Mouse (Mus musculus) limb, embryonic 14.5 days (tissue): ENCODE measurements around the gene Atp5g1. TPM values are rescaled to one million over a fixed set of nuclear protein-coding genes. Genes with fewer than 3 reads are reported as not detected.
"Not testable (repeated sequence)": the region's sequence is repeated elsewhere in the genome, so short reads cannot be mapped to it uniquely, and the experiment has no call there.

Experiments
- ATAC-seq: fragments of 200-750 bp; cut with Nextera tagmentation; 2 replicates; pipeline ENCODE4 v1.8.0; 2017; ENCODE audit warnings: low read depth, moderate number of reproducible peaks, moderate TSS enrichment; ENCODE audit not compliant: low FRiP score
- DNase-seq: peaks from one replicate; pipeline ENCODE4 v3.0.0-alpha.2; 2015; ENCODE audit warnings: low spot score
- H3K27ac ChIP-seq: fragments of 300-500 bp; sonication (generic); replicated peaks from 2 replicates; pipeline ENCODE4 v1.5.1; 2014; ENCODE audit warnings: low read depth, mild to moderate bottlenecking, low read length, moderate library complexity, mixed read lengths
- H3K27me3 ChIP-seq: fragments of 300-500 bp; sonication (generic); 2 replicates; pipeline ENCODE4 v1.6.1; 2014; ENCODE audit warnings: low read length, mixed read lengths; ENCODE audit not compliant: control insufficient read depth, insufficient read depth
- H3K36me3 ChIP-seq: fragments of 300-500 bp; sonication (generic); 2 replicates; pipeline ENCODE4 v1.6.1; 2014; ENCODE audit warnings: mild to moderate bottlenecking, low read length, moderate library complexity, mixed read lengths; ENCODE audit not compliant: control insufficient read depth, insufficient read depth
- H3K4me1 ChIP-seq: fragments of 300-500 bp; sonication (generic); 2 replicates; pipeline ENCODE4 v1.6.1; 2014; ENCODE audit warnings: antibody characterized with exemption, low read length, mixed read lengths; ENCODE audit not compliant: control insufficient read depth, insufficient read depth
- H3K4me2 ChIP-seq: fragments of 300-500 bp; sonication (generic); replicated peaks from 2 replicates; pipeline ENCODE4 v1.6.1; 2014; ENCODE audit warnings: low read depth, mild to moderate bottlenecking, low read length, moderate library complexity; ENCODE audit not compliant: severe bottlenecking
- H3K4me3 ChIP-seq: fragments of 300-500 bp; sonication (generic); replicated peaks from 2 replicates; pipeline ENCODE4 v1.5.1; 2014; ENCODE audit warnings: low read length
- H3K9ac ChIP-seq: fragments of 300-500 bp; sonication (generic); 2 replicates; pipeline ENCODE4 v1.6.1; 2014; ENCODE audit warnings: mild to moderate bottlenecking, low read depth, low read length, moderate library complexity; ENCODE audit not compliant: severe bottlenecking
- H3K9me3 ChIP-seq: fragments of 300-500 bp; sonication (generic); 2 replicates; pipeline ENCODE4 v1.6.1; 2016; ENCODE audit warnings: low read length; ENCODE audit not compliant: control insufficient read depth
- POLR2A ChIP-seq: fragments of 200-500 bp; IDR thresholded peaks from 2 replicates; pipeline ENCODE4 v1.8.0; 2012; ENCODE audit warnings: inconsistent platforms, mild to moderate bottlenecking, moderate library complexity, borderline replicate concordance; ENCODE audit not compliant: insufficient read depth, insufficient read length; ENCODE audit errors: extremely low read depth
- WGBS: fragments of 180-500 bp; shearing (Covaris S2); extraction: QIAGEN DNeasy Blood & Tissue Kit; methylation state at CpG from one replicate; pipeline ENCODE4 v1.1.7; 2014; 5-methylcytosine and 5-hydroxymethylcytosine counted together
- polyA plus RNA-seq, 2 experiments: library from polyadenylated mRNA; depleted of rRNA in 1 of 2; stranded (reverse) in 1 of 2; unstranded in 1 of 2; fragments of >200 nt; fragmentation: Nextera tagmentation in 1 of 2; extraction: Ambion mirVana in 1 of 2; gene quantifications; 2 replicates each; pipeline versions ENCODE4 v1.2.1 to v1.2.3; 2012 to 2014

The Atp5g1 gene
- 265 and 369 TPM in 2 replicates for polyA plus RNA-seq (2012; rRNA removed)
- polyA plus RNA-seq (2014; fragmentation: Nextera tagmentation; extraction: Ambion mirVana), result 678 and 741 TPM in 2 replicates

GRCm38 (mm10) chr11:96075509-96076220, at the start of gene Atp5g1:
TSS of gene Atp5g1 (minus strand) at chr11:96075670.
- Histone ChIP-seq H3K9me3 (no peaks in the 10 kb centered on the region), H3K4me1 (peaks cover 10% of the 10 kb centered on the region; the same call in 1 of the 2 replicates), H3K9ac (peak within 1 kb of the TSS; percentile 65), H3K4me2 (peak within 1 kb of the TSS; percentile 70), H3K36me3 (peaks cover 21% of the 10 kb centered on the region), H3K27me3 (no peaks in the 10 kb centered on the region), H3K4me3 (peak within 1 kb of the TSS; percentile 65), H3K27ac (peak within 1 kb of the TSS; percentile 65)
- 0 out of 2 replicates have a peak, but pooled peaks have one; percentile 74 for TF ChIP-seq POLR2A
- DNase-seq (peak; percentile 100), ATAC-seq (peak; percentile 98)
- WGBS, result under 1% methylated on average over 37 of the region's 37 CpGs

GRCm38 (mm10) chr11:96124052-96124914, 48.8 kb upstream of the Atp5g1 start:
- Histone ChIP-seq H3K27ac (no peak overlapping the region), H3K4me1 (no peaks in the 10 kb centered on the region), H3K36me3 (no peaks in the 10 kb centered on the region), H3K27me3 (peaks cover 37% of the 10 kb centered on the region), H3K9ac (no peak overlapping the region), H3K4me2 (peak overlapping the region; percentile 61), H3K4me3 (peak overlapping the region; percentile 36), H3K9me3 (no peaks in the 10 kb centered on the region)
- 1% methylated on average over 44 of the region's 45 CpGs for WGBS
- ATAC-seq (no peak; the same call in 1 of the 2 replicates), DNase-seq (no peak)
- TF ChIP-seq POLR2A, result no peak

- DNase-seq, H3K4me1 ChIP-seq, H3K4me3 ChIP-seq, H3K9ac ChIP-seq, H3K9me3 ChIP-seq, ATAC-seq, H3K27ac ChIP-seq, H3K36me3 ChIP-seq, H3K4me2 ChIP-seq: not testable (repeated sequence)
- peaks cover 37% of the 10 kb centered on the region for H3K27me3 ChIP-seq
- 84% methylated on average over 3 of the region's 4 CpGs for WGBS
These were observed 47.3 kb upstream of the Atp5g1 start for GRCm38 (mm10) chr11:96122806-96123205.

DNA sequence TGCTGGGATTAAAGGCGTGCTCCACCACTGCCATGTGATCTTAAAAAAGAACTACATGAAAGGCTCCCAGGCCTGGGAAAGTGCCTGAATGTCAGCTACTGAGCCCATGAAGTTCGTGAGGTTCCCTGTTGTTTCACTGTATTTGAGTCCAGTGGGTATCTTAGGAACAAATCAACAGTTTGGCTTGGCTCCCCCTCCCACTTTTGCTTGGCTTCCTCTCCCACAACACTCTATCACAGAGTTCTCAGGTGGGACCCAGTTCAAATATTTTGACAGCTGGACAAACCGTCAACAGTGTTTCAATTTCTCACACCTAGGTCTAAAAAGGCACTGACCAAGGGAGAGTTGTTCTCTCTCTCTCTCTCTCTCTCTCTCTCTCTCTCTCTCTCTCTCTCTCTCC, 43.9 kb upstream of the Atp5g1 start:
- H3K36me3 ChIP-seq, result no peaks in the 10 kb centered on the region
- no peak overlapping the region for H3K27ac ChIP-seq
- no peak overlapping the region for H3K9ac ChIP-seq
- no peak overlapping the region for H3K4me3 ChIP-seq
- H3K4me2 ChIP-seq, result no peak overlapping the region
- TF ChIP-seq POLR2A, result no peak
- ATAC-seq (no peak), DNase-seq (no peak)
- peaks cover 17% of the 10 kb centered on the region for H3K27me3 ChIP-seq
- 48% methylated on average over 3 of the region's 3 CpGs for WGBS
- no peaks in the 10 kb centered on the region for H3K9me3 ChIP-seq
- no peaks in the 10 kb centered on the region for H3K4me1 ChIP-seq

DNA sequence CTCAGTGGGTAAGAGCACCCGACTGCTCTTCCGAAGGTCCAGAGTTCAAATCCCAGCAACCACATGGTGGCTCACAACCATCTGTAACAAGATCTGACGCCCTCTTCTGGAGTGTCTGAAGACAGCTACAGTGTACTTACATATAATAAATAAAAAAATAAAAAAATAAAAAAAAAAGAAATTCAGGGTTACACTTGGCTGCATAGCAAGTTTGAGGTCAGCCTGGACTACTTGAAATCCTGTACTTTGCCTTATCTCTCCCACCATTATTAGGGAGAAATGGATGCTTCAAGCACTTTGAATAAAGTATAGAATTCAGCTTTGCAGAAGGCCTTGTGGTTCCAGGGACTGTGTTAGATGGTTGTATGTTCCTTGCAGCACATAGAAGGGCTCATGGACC, 41.5 kb upstream of the Atp5g1 start:
- H3K36me3 ChIP-seq, H3K4me1 ChIP-seq, ATAC-seq, H3K27me3 ChIP-seq, H3K9ac ChIP-seq, H3K27ac ChIP-seq, H3K4me2 ChIP-seq, H3K4me3 ChIP-seq, DNase-seq, H3K9me3 ChIP-seq: not testable (repeated sequence)
- 77% methylated on average over 3 of the region's 3 CpGs for WGBS
